Mouse (Mus musculus) 3T3-L1 (cell line): Measurements from ENCODE around the gene Tas1r3.

Experiments used
- DNase-seq: peaks from one replicate; pipeline ENCODE4 v3.0.0-alpha.2; 2015; ENCODE audit warnings: low read depth, low spot score

The Tas1r3 gene

DNA sequence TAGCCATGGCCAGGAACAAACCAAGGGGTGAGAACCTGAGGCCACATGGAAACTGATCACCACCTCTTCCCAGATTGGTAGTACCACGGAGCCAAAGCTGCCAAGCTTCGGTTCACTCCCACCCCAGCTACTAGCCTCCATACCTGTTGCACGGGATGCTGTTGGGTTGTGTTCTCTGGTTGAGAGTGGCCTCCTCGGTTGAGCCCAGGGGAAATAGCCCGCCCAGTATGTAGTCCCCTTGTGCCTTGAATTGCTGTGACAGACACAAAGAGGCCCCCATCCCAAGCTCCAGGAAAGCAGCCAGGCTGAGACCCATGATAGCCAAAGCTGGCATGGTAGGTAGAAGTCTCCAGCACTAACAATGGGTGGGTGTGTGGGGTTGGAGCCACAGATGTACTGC lies at the start of gene Tas1r3:
Gene Tas1r3, minus strand, starts transcription at position 362 of the 400 bp plus-strand sequence.
- no peak for DNase-seq

DNA sequence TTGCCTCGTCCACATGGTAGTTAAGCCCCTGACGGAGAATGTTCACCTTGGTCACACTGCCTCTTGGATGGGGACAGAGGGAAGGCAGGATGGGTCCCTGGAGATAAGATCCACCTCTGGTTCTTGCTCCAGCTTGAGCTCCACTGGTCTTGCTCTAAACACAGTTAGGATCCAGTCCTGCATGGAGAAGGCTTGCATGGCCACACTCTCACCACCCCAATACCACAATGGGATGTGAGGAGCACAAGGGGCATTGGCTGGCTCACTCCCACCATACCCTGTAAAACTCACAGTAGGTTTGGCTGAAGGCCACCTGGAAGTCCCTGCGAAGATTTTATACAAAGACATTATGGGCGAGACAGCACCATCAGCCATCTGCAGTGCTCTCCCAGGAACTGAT lies 45.6 kb upstream of the Tas1r3 start:
- no peak for DNase-seq

DNA sequence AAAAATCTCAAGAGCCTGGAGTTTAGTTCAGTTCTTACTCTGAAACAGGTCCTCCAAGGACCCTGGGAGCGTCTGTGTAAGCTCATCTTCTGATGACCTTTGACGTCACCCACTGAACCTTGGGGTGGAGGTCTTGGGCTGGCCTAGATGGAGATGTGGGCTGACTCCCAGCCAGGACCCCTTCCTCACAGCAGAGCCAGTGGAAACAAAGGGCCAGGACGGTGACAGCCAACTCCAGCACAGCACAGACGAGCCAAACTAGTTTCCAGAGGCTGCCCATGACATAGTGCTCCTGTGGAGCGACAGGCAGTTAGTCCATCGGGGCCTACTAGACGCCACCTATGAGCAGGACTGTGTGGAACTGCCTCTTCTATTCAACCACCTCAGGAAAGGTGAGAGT lies 45.1 kb upstream of the Tas1r3 start:
- no peak for DNase-seq

DNA sequence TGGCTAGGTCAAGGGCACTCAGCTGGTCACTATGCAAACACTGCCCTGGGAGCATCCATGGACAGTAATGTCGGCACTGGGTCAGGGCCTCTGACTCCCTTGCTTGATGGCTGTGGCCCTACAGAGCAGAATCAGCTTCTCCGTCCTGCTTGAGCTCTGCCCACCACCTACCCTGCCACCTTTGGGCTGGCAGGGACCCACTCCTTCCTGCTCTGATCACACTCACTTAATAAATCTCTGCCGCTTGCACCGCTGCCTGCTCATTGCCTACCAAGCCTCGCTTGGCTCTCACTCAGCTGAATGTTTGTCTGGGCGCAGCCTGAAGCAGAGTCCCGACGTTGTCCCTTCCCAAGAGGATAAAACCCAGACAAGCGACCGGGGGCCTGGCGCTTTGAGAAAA lies 43.8 kb upstream of the Tas1r3 start:
- DNase-seq: no peak

DNA sequence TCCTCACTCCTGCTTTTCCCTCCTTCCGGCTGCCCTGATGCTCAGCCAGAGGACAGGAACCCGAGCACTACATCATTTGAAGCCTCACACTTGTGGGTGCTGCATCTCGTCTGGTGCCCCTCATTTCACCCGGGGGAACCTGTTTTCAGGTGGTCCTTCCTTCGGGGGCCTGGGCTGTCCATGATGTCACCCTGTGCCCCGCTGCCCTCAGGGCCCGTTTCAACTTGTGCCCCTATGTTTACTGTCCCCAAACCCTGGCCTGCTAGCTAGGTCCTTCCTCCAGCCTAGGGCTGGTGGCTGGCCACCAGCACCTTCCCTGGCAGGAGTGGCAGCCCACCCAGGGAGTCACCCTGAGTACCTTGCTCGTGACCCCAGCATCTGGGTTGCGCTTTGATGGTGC lies 43.0 kb upstream of the Tas1r3 start:
- no peak for DNase-seq

DNA sequence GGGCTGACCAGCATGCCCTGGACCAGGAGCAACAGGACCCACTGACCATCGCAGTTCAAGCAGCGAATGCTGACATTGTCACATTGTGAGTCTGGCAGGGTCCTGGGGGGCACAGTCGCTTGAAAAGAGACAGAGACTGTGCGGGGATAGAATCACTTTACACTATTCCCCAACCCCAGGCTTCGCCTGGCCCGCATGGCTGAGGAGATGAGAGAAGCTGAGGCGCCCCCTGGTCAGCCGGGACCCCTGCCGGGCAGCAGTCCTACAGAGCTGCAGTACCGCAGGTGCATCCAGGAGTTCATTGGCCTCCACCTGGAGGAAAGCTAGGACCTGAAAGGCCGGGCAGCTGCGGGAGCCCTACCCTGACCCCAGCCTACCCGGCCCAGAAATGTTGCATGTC lies 42.5 kb upstream of the Tas1r3 start:
- no peak for DNase-seq

DNA sequence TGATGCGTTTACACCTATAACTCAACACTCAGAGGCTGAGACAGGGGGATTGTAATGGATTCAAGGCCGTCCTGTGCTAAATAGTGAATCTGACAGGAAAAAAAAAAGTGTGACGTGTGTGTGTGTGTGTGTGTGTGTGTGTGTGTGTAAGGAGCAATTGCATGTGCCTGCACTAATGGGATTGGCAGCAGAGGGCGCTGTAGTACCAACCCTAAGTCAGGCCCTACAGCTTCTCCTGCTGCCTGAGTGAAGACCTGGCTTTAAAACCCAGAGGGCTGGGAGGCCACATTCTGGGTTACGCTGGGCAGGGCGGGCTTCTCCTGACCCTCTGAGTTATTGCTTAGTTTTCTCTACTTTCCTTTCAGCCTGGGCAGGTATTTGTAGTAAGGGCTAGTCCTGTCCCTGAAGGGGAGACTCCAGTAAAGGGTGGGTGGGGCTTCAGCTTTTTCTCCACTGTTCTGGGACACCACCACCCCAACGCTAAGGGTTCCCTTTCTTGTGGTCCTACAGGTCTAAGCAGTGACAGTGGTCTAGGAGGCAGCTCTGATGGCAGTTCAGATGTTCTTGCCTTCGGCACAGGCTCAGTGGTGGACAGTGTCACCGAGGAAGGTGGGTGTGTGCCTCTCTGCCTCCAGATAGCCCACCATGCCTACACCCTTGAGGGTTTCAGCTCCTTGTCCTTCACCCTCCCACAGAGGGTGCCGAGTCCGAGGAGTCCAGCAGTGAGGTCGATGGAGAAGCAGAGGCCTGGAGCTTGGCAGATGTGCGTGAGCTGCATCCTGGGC lies 41.3 kb upstream of the Tas1r3 start:
- DNase-seq: peak; percentile 49

DNA sequence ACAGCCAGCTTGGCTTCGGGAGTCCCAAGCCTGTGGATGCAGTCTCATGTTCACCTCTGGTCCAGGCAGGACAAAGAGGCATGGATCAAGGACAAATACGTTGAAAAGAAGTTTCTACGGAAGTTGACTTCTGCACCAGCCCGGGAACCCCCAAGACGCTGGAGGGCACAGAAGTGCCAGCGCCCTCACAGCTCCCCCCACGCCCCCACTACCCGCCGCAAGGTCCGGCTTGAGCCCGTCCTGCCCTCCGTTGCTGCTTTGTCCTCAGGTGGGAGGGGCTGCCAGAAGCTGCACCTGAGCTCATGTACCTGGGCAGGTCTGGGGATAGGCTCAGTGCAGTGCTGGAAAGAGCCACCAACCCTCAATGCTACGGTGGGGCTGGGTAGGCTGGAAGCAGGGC lies 40.1 kb upstream of the Tas1r3 start:
- DNase-seq: no peak

DNA sequence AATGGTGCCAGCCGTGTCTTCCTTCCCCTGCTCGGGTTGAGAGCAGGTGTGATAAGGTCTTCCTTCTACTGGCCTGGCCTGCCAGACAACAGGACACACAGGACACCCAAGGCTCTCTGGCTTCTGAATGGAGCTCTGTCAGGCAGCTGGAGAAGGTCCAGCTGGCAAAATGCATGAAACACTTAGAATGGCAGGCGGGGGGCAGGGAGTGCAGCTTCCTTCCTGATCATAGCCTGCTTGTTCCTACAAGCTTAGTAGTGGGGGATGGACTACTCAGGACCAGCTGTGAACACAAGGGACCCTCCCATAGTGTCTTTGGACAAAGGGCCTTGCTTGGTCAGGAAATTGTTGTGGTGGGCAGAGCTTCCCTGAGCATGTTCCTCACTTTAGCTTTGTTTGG lies 38.0 kb upstream of the Tas1r3 start:
- DNase-seq: no peak

DNA sequence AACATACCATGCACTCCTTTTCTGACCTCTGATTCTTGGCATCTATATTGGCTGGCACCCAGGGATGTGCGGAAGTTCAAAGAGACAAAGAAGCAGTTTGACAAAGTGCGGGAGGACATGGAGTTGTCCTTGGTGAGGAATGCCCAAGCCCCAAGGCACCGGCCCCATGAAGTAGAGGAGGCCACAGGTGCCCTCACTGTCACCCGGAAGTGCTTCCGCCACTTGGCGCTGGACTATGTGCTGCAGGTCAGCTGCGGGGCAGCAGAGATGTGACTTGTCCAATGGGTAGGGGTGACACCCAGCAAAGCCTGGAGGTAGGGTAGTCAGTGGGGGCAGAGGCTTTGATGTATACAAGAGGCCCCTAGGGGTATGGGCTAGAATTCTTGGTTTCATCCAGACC lies 36.2 kb upstream of the Tas1r3 start:
- DNase-seq: no peak

DNA sequence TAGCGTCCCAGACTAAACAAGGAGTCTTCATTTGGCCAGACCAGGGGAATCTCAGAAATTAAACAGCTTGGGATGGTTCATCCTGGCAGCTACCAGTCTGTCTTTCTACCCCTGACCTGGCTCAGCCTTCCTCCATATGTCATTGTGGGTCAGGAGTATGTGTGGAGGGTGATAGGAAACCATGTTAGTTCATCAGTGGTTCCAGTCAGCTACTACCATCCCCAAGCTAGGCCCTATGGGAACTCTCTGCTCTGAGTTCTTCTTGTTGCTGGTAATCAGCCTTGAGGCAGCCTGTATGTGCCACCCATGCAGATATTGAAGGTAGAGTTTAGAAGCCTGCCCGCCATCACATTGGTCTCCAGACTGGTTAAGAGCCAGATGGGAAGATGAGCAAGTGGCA lies 35.2 kb upstream of the Tas1r3 start:
- peak; percentile 10 for DNase-seq

DNA sequence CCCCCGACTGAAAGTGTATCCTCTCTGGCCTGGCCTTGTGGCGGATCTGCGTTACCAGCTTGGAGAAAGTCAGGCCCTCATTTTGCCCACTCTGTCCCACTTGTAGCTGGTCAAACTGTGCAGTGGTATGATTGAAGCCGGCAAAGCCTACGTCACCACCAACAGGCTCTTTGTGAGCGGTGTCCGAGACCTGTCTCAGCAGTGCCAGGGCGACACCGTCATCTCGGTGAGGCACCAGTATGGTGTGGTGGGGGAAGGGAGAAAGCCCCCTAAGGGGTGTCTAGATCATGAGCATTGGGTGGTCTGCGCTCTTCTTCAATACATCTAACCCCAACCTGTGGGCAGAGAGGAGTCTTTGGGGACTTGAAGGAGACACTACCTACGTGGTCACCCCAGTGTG lies 33.3 kb upstream of the Tas1r3 start:
- DNase-seq: no peak

DNA sequence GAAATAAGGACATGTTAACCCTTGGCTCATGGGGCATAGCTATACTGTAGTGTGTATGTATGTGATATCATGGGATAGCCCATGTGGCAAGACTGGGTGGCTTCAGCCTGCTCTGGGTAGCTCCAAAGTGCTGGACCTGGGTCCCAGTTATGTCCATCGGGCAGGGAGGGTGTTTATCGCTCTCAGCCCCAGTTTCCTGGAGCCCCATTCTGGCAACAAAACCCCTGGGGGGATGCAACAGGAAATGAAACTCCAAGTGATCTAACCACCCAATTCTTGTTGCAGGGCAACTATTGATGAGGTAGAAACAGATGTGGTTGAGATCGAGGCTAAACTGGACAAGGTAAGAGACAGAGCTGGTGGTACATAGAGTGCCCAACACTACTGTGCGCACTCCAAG lies 32.7 kb upstream of the Tas1r3 start:
- DNase-seq: no peak

DNA sequence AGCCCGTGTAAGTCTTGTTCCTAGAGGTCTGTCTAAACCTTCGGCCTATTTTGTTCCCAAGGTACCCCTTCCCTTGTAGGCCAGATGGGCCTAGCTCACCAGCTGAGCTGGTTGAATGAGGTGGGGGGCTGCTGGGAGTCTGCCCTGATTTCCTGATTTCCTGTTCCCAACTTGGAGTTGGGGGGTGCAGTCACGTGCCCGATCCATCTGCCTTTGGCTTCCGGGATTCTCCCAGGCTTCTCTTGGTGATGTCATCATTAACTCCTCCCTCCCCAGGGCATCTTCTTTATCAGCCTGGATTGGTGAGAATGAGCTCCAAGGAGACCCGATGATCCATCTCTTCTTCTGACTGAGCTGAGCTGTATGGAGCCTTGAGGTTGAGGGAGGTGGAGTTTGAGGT lies 32.1 kb upstream of the Tas1r3 start:
- DNase-seq: peak; percentile 54

DNA sequence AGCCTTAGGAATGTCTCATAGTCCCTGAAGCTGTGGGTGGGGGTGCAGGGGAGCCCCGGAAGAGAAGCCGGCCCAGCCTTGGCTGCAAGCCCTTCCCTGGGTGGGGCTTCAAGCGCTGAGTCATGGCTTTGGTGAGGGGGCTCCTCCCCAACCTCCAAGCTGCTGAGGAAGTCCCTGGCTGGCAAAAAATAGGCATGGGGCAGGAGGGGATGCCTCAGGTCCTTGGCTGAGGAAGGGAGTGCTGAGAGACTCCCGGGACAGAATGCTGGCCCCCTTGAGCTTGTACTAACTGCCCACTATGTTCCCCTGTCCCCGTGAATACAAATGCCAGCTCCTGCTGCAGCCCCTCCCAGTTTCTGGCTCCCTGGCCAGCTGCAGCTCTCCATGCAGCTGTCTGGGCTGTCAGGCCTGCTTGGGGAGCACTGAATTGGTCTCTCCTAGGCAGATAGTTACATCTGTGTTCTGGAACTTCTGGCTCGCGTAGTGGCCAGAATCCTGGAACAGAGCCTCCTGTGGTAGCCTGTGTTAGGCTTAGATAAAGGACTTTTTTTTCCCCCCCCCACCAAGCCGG lies 31.2 kb upstream of the Tas1r3 start:
- peak; percentile 81 for DNase-seq

DNA sequence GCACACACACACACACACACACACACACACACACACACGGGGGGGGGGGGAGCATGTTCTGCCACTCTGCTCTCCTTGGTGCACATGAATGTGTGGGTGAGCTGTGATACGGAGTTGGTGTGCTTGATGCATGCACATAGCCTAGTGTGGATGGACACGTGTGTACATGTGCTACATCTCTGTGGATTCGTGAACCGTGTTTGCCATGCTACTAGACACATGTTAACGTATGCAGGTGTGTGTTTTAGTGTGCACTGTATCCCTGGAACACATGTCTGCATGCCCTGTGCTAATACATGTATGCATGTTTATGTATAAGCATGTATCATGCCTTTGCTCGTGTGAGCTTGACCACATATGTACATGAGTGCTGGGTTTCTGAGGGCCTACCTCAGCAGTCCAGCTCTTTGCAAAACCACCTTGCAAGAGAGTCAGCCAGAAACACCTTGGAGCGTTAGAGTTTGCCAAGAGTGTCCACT lies 30.1 kb upstream of the Tas1r3 start:
- DNase-seq: peak; percentile 16

DNA sequence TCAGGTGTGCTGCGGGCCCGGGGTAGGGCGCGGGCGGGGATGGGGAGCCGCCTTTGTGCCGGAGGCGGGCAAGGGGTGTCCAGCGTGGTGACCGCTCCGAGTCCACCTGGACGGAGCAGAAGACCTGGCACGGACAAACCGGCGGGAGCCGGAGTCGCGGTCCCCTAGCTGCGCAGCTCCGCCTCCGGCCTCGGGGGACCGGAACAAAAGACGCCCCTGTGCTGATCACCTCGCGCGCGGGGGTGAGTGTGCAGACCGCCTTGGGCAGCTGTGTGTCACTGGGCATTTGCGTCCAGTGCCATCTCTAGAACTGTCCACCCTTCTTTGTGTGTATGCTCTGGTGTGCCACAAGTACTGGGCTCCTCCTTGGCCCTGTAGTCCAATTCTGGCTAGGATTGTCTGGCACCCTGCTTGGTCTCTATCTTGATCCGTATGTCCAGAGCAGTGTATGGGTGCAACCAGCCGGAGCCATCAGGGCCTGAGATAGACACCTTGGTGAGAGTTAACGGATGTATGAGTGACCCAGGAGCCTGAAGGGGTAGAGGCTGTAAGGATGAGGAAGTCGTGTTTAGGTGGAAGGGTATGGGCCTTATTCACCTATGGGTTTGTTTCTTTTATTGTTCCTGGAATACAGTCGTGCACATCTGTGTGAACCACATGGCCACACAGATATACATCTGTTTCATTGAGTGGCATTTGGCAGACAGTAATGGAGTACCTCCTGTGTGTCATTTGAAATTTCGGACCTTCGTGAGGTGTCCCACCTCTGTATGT lies 29.5 kb upstream of the Tas1r3 start:
- peak; percentile 50 for DNase-seq

DNA sequence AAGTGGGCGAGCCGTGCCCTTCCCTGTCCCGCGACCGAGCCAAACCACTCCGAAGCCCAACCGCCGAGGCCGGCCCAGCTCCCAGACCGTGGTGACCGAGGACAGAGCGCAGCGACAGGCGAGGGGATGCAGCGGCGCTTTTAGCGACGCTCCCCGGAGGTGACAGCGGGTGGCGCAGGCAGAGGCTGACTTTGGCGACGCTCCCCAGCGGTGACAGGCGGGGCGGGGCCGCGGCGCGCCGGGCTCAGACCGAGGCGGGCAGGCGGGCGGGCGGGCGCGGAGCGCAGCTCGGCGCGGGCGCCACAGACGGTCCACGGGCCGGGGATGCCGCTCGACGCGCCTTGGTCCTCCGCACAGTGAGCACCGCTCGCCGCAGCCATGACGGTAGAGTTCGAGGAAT lies 28.9 kb upstream of the Tas1r3 start:
- DNase-seq: peak; percentile 62

DNA sequence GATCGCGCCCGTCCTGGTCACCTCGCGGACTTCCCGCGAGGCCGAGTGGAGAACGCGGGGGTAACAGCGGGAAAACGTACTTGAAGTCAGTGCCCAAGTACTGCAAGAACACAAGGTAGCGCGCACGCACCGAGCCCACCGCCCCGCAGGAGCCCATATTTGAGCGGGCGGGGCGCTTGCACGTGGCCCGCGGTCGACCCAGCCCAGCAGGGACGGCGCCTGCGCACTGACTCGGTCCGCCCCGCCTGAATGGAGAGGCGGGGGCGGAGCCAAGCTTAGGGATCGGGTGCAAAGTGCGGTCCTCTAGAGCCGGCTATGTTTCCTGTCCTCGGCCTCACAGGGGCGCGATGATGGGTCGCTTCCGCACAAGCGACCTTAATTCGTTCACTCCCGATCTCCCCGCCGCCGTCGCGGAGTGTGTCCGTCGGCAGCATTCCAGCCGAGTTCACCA lies 28.4 kb upstream of the Tas1r3 start, which contains the start of the genes Pusl1 and Acap3:
Gene Pusl1, minus strand, starts transcription at position 231 of the 451 bp plus-strand sequence.
Gene Acap3, plus strand, starts transcription at position 272 of the 451 bp plus-strand sequence.
- DNase-seq: peak; percentile 87

DNA sequence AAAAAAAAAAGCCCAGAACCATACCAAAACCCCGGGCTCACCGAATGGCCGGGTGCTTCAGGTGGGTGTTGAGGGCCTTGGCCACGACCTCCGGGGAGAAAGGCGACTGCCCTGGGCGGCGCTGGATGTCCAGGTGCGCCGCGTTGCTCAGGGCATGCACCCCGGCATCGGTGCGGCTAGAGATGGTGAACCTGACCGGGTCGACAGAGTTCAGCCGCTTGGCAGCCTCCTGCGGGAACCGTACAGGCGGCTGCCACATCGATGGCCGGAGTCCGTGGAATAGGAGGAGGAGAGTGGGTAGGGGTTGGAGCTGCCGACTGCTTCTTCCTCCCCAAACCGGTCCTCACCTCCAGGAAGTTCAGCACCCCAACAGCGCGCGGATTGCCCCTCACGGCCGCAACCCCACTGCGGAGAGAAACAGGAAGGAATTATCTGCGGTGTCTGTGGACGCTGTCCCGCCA lies 27.9 kb upstream of the Tas1r3 start:
- peak; percentile 18 for DNase-seq

DNA sequence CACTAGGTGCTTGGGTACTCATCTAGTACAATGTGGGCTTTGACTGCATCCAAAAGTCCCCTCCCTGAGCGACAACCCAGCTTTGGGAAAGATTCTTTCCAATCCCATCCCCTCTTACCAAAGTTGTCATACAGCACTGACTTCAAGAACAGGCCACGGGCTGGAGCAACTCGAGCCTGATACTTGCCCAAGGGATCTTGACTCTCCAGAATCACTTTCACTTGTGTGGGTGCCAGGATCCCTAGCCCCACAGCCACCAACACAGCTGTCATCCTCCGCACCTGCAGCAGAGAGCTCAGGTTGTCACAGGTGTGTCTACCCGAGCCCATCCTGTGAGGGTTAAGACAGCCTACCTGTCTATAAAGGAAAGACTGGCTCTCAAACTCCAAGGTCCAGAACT lies 26.2 kb upstream of the Tas1r3 start:
- no peak for DNase-seq

DNA sequence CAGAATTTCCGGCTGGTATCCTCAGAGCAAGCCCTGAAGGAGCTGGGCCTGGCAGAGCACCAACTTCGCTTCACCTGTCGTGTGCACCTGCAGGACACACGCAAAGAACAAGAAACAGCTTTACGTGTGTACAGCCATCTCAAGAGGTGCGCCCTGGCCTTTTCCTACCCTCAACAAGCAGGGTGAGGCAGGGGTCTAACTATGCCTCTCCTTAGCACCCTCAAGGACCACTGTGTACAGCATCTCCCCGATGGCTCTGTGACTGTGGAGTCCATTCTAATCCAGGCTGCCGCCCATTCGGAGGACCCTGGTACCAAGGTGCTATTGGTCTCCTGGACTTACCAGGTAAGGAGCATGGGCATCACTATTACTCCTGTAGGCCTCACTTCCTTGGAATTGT lies 25.0 kb upstream of the Tas1r3 start:
- DNase-seq: no peak
